Mouse (Mus musculus): Measurements from ENCODE around the gene Arhgap24.

DNA sequence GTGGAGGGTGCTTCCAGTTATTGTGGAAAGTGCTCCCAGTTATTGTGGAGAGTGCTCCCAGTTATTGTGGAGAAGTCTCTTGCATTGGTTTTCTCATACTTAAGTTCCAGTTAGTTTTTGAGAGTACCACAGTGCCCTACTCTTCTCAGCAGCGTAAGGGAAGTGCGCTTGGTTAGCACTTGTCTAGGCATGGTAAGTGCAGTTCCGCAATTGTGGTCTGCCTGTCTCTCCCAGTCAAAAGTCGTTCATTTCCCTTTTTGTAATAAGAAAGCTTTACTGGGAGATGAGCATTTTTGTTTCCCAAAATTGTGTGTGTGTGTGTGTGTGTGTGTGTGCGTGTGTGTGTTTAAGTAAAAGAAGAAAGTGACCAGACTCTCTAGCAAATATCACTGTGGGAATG lies 17.6 kb downstream of the Arhgap24 start:
- TF ChIP-seq CTCF (conservative IDR thresholded peaks at IDR 0.05; ENCODE audit: low read length): no peak
- TF ChIP-seq NANOG (IDR thresholded peaks at IDR 0.05; ENCODE audit: borderline replicate concordance, low read length): no peak

All from E14TG2a.4 (cell line).